Mouse (Mus musculus): ENCODE results near the gene Olfr700. TPM values are rescaled to one million over a fixed set of nuclear protein-coding genes. Genes with fewer than 3 reads are reported as not detected.

The Olfr700 gene
- total and polyA plus RNA-seq, 3 experiments, result not detected

- Histone ChIP-seq H3K4me3 (replicated peaks in 1 of 3; ENCODE audit: low read depth in 2 of 3, low read length in 2 of 3, poor library complexity in 1 of 3) (no peak overlapping the region), H3K4me2 (ENCODE audit: insufficient read depth, low read depth, poor library complexity, severe bottlenecking) (no peak overlapping the region), H3K36me3 (replicated peaks in 1 of 2; ENCODE audit: control insufficient read depth in 1 of 2, insufficient read depth in 1 of 2, low read length in 1 of 2) (no peaks in the 10 kb centered on the region), H3K4me1 (ENCODE audit: control insufficient read depth in 1 of 2, insufficient read depth in 2 of 2) (no peaks in the 10 kb centered on the region), H3K79me2 (replicated peaks; ENCODE audit: control insufficient read depth, extremely low read depth, insufficient read depth, poor library complexity, severe bottlenecking) (no peaks in the 10 kb centered on the region), H3K9me3 (replicated peaks; ENCODE audit: low read length) (no peaks in the 10 kb centered on the region), H3K27ac (ENCODE audit: insufficient read depth, low read depth) (no peak overlapping the region), H3K27me3 (replicated peaks) (no peaks in the 10 kb centered on the region), H3K9ac (ENCODE audit: insufficient read depth, low read depth) (no peak overlapping the region)
- no peak for TF ChIP-seq PAX5 (IDR thresholded peaks at IDR 0.05; ENCODE audit: low read length)
- no peak for TF ChIP-seq MEF2A (IDR thresholded peaks at IDR 0.05; ENCODE audit: borderline replicate concordance, low read depth, low read length)
- no peak for TF ChIP-seq CTCF (conservative IDR thresholded peaks at IDR 0.05 in 1 of 2, IDR thresholded peaks at IDR 0.05 in 1 of 2; ENCODE audit: low read depth in 2 of 2, low read length in 2 of 2)
- no peak for TF ChIP-seq GABPA (IDR thresholded peaks at IDR 0.05; ENCODE audit: insufficient replicate concordance, low read depth, low read length)
- no peak for TF ChIP-seq TCF12 (IDR thresholded peaks at IDR 0.05; ENCODE audit: low read depth, low read length)
- no peak for TF ChIP-seq ETS1 (conservative IDR thresholded peaks at IDR 0.05; ENCODE audit: low read depth, low read length)
- TF ChIP-seq RCOR1 (conservative IDR thresholded peaks at IDR 0.05; ENCODE audit: low read depth, low read length), result no peak
- TF ChIP-seq ZMIZ1 (IDR thresholded peaks at IDR 0.05; ENCODE audit: low read depth, low read length), result no peak
- no peak for TF ChIP-seq HCFC1 (IDR thresholded peaks at IDR 0.05; ENCODE audit: low read depth, low read length)
- no peak for TF ChIP-seq E2F4 (IDR thresholded peaks at IDR 0.05; ENCODE audit: insufficient replicate concordance, low read depth, low read length)
- TF ChIP-seq MAZ (IDR thresholded peaks at IDR 0.05; ENCODE audit: low read depth, low read length), result no peak
- no peak for TF ChIP-seq IRF4 (IDR thresholded peaks at IDR 0.05; ENCODE audit: low read depth, low read length)
- TF ChIP-seq ZC3H11A (IDR thresholded peaks at IDR 0.05; ENCODE audit: low read depth, low read length), result no peak
- no peak for TF ChIP-seq TBP (conservative IDR thresholded peaks at IDR 0.05; ENCODE audit: low read depth, low read length)
- no peak for DNase-seq (ENCODE audit: extremely low read depth)
- in situ Hi-C loops (cut with MboI; ENCODE audit: low pct_ligation_motif_present, low pct_unique_long_range_greater_than_20kb, low sequenced_read_pairs), result no loop called here
- dilution Hi-C loops (cut with MboI; ENCODE audit: extremely low pct_ligation_motif_present, extremely low pct_unique_long_range_greater_than_20kb, low sequenced_read_pairs), result no loop called here
These were observed 49.8 kb downstream of the Olfr700 start for GRCm38 (mm10) chr7:106758800-106759199.

Other genes with a start within 250 kb of the Olfr700 start
- not detected in 2 replicates for gene Olfr693, start 128.2 kb downstream of the Olfr700 start, total RNA-seq (2012; rRNA removed)
- not detected in 2 replicates for gene Olfr693, start 128.2 kb downstream of the Olfr700 start, total RNA-seq (2014; rRNA removed)
- gene Olfr693, start 128.2 kb downstream of the Olfr700 start, polyA plus RNA-seq (2012; ENCODE audit: insufficient read length, low read depth), result not detected in 2 replicates
- not detected in 2 replicates for gene Olfr694, start 117.0 kb downstream of the Olfr700 start, total RNA-seq (2012; rRNA removed)
- not detected in 2 replicates for gene Olfr694, start 117.0 kb downstream of the Olfr700 start, total RNA-seq (2014; rRNA removed)
- gene Olfr694, start 117.0 kb downstream of the Olfr700 start, polyA plus RNA-seq (2012; ENCODE audit: insufficient read length, low read depth), result not detected in 2 replicates
- not detected in 2 replicates for gene Olfr695, start 92.4 kb downstream of the Olfr700 start, total RNA-seq (2012; rRNA removed)
- not detected in 2 replicates for gene Olfr695, start 92.4 kb downstream of the Olfr700 start, total RNA-seq (2014; rRNA removed)
- not detected in 2 replicates for gene Olfr695, start 92.4 kb downstream of the Olfr700 start, polyA plus RNA-seq (2012; ENCODE audit: insufficient read length, low read depth)
- not detected in 2 replicates for gene Olfr697, start 66.4 kb downstream of the Olfr700 start, total RNA-seq (2012; rRNA removed)
- not detected in 2 replicates for gene Olfr697, start 66.4 kb downstream of the Olfr700 start, total RNA-seq (2014; rRNA removed)
- gene Olfr697, start 66.4 kb downstream of the Olfr700 start, polyA plus RNA-seq (2012; ENCODE audit: insufficient read length, low read depth), result not detected in 2 replicates
- not detected in 2 replicates for gene Olfr698, start 53.4 kb downstream of the Olfr700 start, total RNA-seq (2012; rRNA removed)
- not detected in 2 replicates for gene Olfr698, start 53.4 kb downstream of the Olfr700 start, total RNA-seq (2014; rRNA removed)
- not detected in 2 replicates for gene Olfr698, start 53.4 kb downstream of the Olfr700 start, polyA plus RNA-seq (2012; ENCODE audit: insufficient read length, low read depth)
- not detected in 2 replicates for gene Olfr699, start 15.6 kb downstream of the Olfr700 start, total RNA-seq (2012; rRNA removed)
- gene Olfr699, start 15.6 kb downstream of the Olfr700 start, total RNA-seq (2014; rRNA removed), result not detected in 2 replicates
- not detected in 2 replicates for gene Olfr699, start 15.6 kb downstream of the Olfr700 start, polyA plus RNA-seq (2012; ENCODE audit: insufficient read length, low read depth)
- gene Olfr701, start 5.3 kb upstream of the Olfr700 start, total RNA-seq (2012; rRNA removed), result not detected in 2 replicates
- not detected in 2 replicates for gene Olfr701, start 5.3 kb upstream of the Olfr700 start, total RNA-seq (2014; rRNA removed)
- gene Olfr701, start 5.3 kb upstream of the Olfr700 start, polyA plus RNA-seq (2012; ENCODE audit: insufficient read length, low read depth), result not detected in 2 replicates
- gene Olfr702, start 25.1 kb upstream of the Olfr700 start, total RNA-seq (2012; rRNA removed), result not detected in 2 replicates
- gene Olfr702, start 25.1 kb upstream of the Olfr700 start, total RNA-seq (2014; rRNA removed), result not detected in 2 replicates
- not detected in 2 replicates for gene Olfr702, start 25.1 kb upstream of the Olfr700 start, polyA plus RNA-seq (2012; ENCODE audit: insufficient read length, low read depth)
- not detected in 2 replicates for gene Olfr703, start 34.5 kb upstream of the Olfr700 start, total RNA-seq (2012; rRNA removed)
- gene Olfr703, start 34.5 kb upstream of the Olfr700 start, total RNA-seq (2014; rRNA removed), result not detected in 2 replicates
- not detected in 2 replicates for gene Olfr703, start 34.5 kb upstream of the Olfr700 start, polyA plus RNA-seq (2012; ENCODE audit: insufficient read length, low read depth)
- not detected in 2 replicates for gene Olfr704, start 54.4 kb upstream of the Olfr700 start, total RNA-seq (2012; rRNA removed)
- gene Olfr704, start 54.4 kb upstream of the Olfr700 start, total RNA-seq (2014; rRNA removed), result not detected in 2 replicates
- not detected in 2 replicates for gene Olfr704, start 54.4 kb upstream of the Olfr700 start, polyA plus RNA-seq (2012; ENCODE audit: insufficient read length, low read depth)
- not detected in 2 replicates for gene Olfr705, start 68.1 kb upstream of the Olfr700 start, total RNA-seq (2012; rRNA removed)
- not detected in 2 replicates for gene Olfr705, start 68.1 kb upstream of the Olfr700 start, total RNA-seq (2014; rRNA removed)
- gene Olfr705, start 68.1 kb upstream of the Olfr700 start, polyA plus RNA-seq (2012; ENCODE audit: insufficient read length, low read depth), result not detected in 2 replicates
- not detected in 2 replicates for gene Olfr706, start 79.3 kb upstream of the Olfr700 start, total RNA-seq (2012; rRNA removed)
- gene Olfr706, start 79.3 kb upstream of the Olfr700 start, total RNA-seq (2014; rRNA removed), result not detected in 2 replicates
- gene Olfr706, start 79.3 kb upstream of the Olfr700 start, polyA plus RNA-seq (2012; ENCODE audit: insufficient read length, low read depth), result not detected in 2 replicates
- not detected in 2 replicates for gene Olfr707, start 92.4 kb upstream of the Olfr700 start, total RNA-seq (2012; rRNA removed)
- not detected in 2 replicates for gene Olfr707, start 92.4 kb upstream of the Olfr700 start, total RNA-seq (2014; rRNA removed)
- not detected in 2 replicates for gene Olfr707, start 92.4 kb upstream of the Olfr700 start, polyA plus RNA-seq (2012; ENCODE audit: insufficient read length, low read depth)
- not detected in 2 replicates for gene Olfr1532-ps1, start 99.2 kb upstream of the Olfr700 start, total RNA-seq (2012; rRNA removed)
- not detected in 2 replicates for gene Olfr1532-ps1, start 99.2 kb upstream of the Olfr700 start, total RNA-seq (2014; rRNA removed)
- not detected in 2 replicates for gene Olfr1532-ps1, start 99.2 kb upstream of the Olfr700 start, polyA plus RNA-seq (2012; ENCODE audit: insufficient read length, low read depth)
- not detected in 2 replicates for gene Olfr709-ps1, start 123.4 kb upstream of the Olfr700 start, total RNA-seq (2012; rRNA removed)
- not detected in 2 replicates for gene Olfr709-ps1, start 123.4 kb upstream of the Olfr700 start, total RNA-seq (2014; rRNA removed)
- gene Olfr709-ps1, start 123.4 kb upstream of the Olfr700 start, polyA plus RNA-seq (2012; ENCODE audit: insufficient read length, low read depth), result not detected in 2 replicates
- not detected in 2 replicates for gene Olfr710, start 139.5 kb upstream of the Olfr700 start, total RNA-seq (2012; rRNA removed)
- not detected in 2 replicates for gene Olfr710, start 139.5 kb upstream of the Olfr700 start, total RNA-seq (2014; rRNA removed)
- gene Olfr710, start 139.5 kb upstream of the Olfr700 start, polyA plus RNA-seq (2012; ENCODE audit: insufficient read length, low read depth), result not detected in 2 replicates
- not detected in 2 replicates for gene Olfr6, start 155.1 kb upstream of the Olfr700 start, total RNA-seq (2012; rRNA removed)
- gene Olfr6, start 155.1 kb upstream of the Olfr700 start, total RNA-seq (2014; rRNA removed), result not detected in 2 replicates
- not detected in 2 replicates for gene Olfr6, start 155.1 kb upstream of the Olfr700 start, polyA plus RNA-seq (2012; ENCODE audit: insufficient read length, low read depth)
- not detected in 2 replicates for gene Olfr711, start 166.6 kb upstream of the Olfr700 start, total RNA-seq (2012; rRNA removed)
- not detected in 2 replicates for gene Olfr711, start 166.6 kb upstream of the Olfr700 start, total RNA-seq (2014; rRNA removed)
- not detected in 2 replicates for gene Olfr711, start 166.6 kb upstream of the Olfr700 start, polyA plus RNA-seq (2012; ENCODE audit: insufficient read length, low read depth)
- not detected in 2 replicates for gene Olfr2, start 197.2 kb upstream of the Olfr700 start, total RNA-seq (2012; rRNA removed)
- not detected in 2 replicates for gene Olfr2, start 197.2 kb upstream of the Olfr700 start, total RNA-seq (2014; rRNA removed)
- not detected in 2 replicates for gene Olfr2, start 197.2 kb upstream of the Olfr700 start, polyA plus RNA-seq (2012; ENCODE audit: insufficient read length, low read depth)
- gene Olfr713, start 222.3 kb upstream of the Olfr700 start, total RNA-seq (2012; rRNA removed), result not detected in 2 replicates
- not detected in 2 replicates for gene Olfr713, start 222.3 kb upstream of the Olfr700 start, total RNA-seq (2014; rRNA removed)
- gene Olfr713, start 222.3 kb upstream of the Olfr700 start, polyA plus RNA-seq (2012; ENCODE audit: insufficient read length, low read depth), result not detected in 2 replicates

All from CH12.LX (cell line).